In genomic region chr11:94404641-94405260, GRCm38 (mm10) we compare ENCODE assay signal across 8 mouse cellular contexts. TPM values are rescaled to one million over a fixed set of nuclear protein-coding genes. Genes with fewer than 3 reads are reported as not detected.
A peak's percentile ranks its signal among the peaks of the same experiment; 100 is the strongest.
DNase-seq lines count a peak whose midpoint lies in the region; ATAC-seq lines count a peak whose summit lies in the region.

No protein-coding gene starts in this region.

- peak; percentile 83 for DNase-seq in neural tube, embryonic 10.5 days (ENCODE audit: extremely low spot score, low spot score)
- peak; percentile 78 to 85 for DNase-seq in cerebellum, postnatal 4 days (ENCODE audit: low spot score in 2 of 2)
- DNase-seq in gastrocnemius, adult 8-10 months (ENCODE audit: low spot score in 2 of 2) = peak; percentile 52 to 61
- DNase-seq in kidney, adult 8-10 months = peak; percentile 72 to 87
- peak; percentile 54 to 68 for DNase-seq in natural killer cell, adult 2 months (ENCODE audit: low spot score in 2 of 2)

- peaks cover 32% of the 10 kb centered on the region for H3K4me1 ChIP-seq in neural tube, embryonic 15.5 days
- H3K4me1 ChIP-seq in limb, embryonic 12.5 days (replicated peaks) = peaks cover 48% of the 10 kb centered on the region
- peaks cover 29% of the 10 kb centered on the region for H3K4me1 ChIP-seq in stomach, embryonic 15.5 days

- WGBS in neural tube, embryonic 15.5 days = 27% methylated on average over 11 of the region's 11 CpGs
- WGBS in limb, embryonic 12.5 days = 21% methylated on average over 11 of the region's 11 CpGs
- 23% methylated on average over 11 of the region's 11 CpGs for whole genome bisulfite sequencing in stomach, embryonic 15.5 days

- H3K27me3 ChIP-seq in neural tube, embryonic 15.5 days (replicated peaks) = no peaks in the 10 kb centered on the region
- H3K27me3 ChIP-seq in limb, embryonic 12.5 days = 0 out of 2 replicates have a peak, but pooled peaks cover 7% of the 10 kb centered on the region
- H3K27me3 ChIP-seq in stomach, embryonic 15.5 days (replicated peaks) = no peaks in the 10 kb centered on the region

- no peak overlapping the region for H3K4me3 ChIP-seq in neural tube, embryonic 15.5 days (replicated peaks)
- no peak overlapping the region for H3K4me3 ChIP-seq in limb, embryonic 12.5 days (replicated peaks)
- no peak overlapping the region for H3K4me3 ChIP-seq in stomach, embryonic 15.5 days (replicated peaks)

- ATAC-seq in neural tube, embryonic 15.5 days (ENCODE audit: low FRiP score) = no peak
- ATAC-seq in limb, embryonic 12.5 days (ENCODE audit: insufficient number of reproducible peaks, insufficient read depth, low FRiP score, low TSS enrichment, low read depth) = 0 out of 2 replicates have a peak, but pooled peaks have one; percentile 15
- peak; percentile 23; the same call in 1 of the 2 replicates for ATAC-seq in stomach, embryonic 15.5 days (ENCODE audit: insufficient read depth, low FRiP score, low read depth)

- no peak overlapping the region for H3K4me2 ChIP-seq in neural tube, embryonic 15.5 days
- H3K4me2 ChIP-seq in limb, embryonic 12.5 days = no peak overlapping the region
- H3K4me2 ChIP-seq in stomach, embryonic 15.5 days = no peak overlapping the region

- H3K9ac ChIP-seq in neural tube, embryonic 15.5 days (replicated peaks) = no peak overlapping the region
- no peak overlapping the region for H3K9ac ChIP-seq in limb, embryonic 12.5 days (replicated peaks)
- H3K9ac ChIP-seq in stomach, embryonic 15.5 days = no peak overlapping the region

- no peak overlapping the region for H3K27ac ChIP-seq in neural tube, embryonic 15.5 days (replicated peaks)
- H3K27ac ChIP-seq in limb, embryonic 12.5 days = no peak overlapping the region
- peak overlapping the region; percentile 41 for H3K27ac ChIP-seq in stomach, embryonic 15.5 days

- peaks cover 11% of the 10 kb centered on the region for H3K36me3 ChIP-seq in neural tube, embryonic 15.5 days
- H3K36me3 ChIP-seq in limb, embryonic 12.5 days = peaks cover 13% of the 10 kb centered on the region
- H3K36me3 ChIP-seq in stomach, embryonic 15.5 days = no peaks in the 10 kb centered on the region

- no peaks in the 10 kb centered on the region for H3K9me3 ChIP-seq in neural tube, embryonic 15.5 days (replicated peaks)
- no peaks in the 10 kb centered on the region for H3K9me3 ChIP-seq in limb, embryonic 12.5 days
- no peaks in the 10 kb centered on the region for H3K9me3 ChIP-seq in stomach, embryonic 15.5 days

RNA-seq across cellular contexts. Expression of gene Abcc3, which starts 12.0 kb away (rescaled TPM):
- polyA plus RNA-seq in neural tube, embryonic 15.5 days (2015; fragmentation: Nextera tagmentation; extraction: Ambion mirVana) = 1.1 and 1.7 TPM in 2 replicates
- total RNA-seq in gastrocnemius, adult 8-10 months (2022) = under 1 TPM; 0.17 to 0.65 (median 0.36) TPM
- 0.63 and 0.84 TPM in 2 replicates for polyA plus RNA-seq in limb, embryonic 12.5 days (2016; fragmentation: Nextera tagmentation; extraction: Ambion mirVana)
- polyA plus RNA-seq in stomach, embryonic 15.5 days (2015; fragmentation: Nextera tagmentation; extraction: Ambion mirVana) = 6.6 and 7.7 TPM in 2 replicates
